Mouse (Mus musculus): ENCODE measurements around the gene Lzic. TPM values are rescaled to one million over a fixed set of nuclear protein-coding genes. Genes with fewer than 3 reads are reported as not detected.

The Lzic gene
- polyA plus RNA-seq, 1 experiment from 2014 or later, result 27.2 TPM

DNA sequence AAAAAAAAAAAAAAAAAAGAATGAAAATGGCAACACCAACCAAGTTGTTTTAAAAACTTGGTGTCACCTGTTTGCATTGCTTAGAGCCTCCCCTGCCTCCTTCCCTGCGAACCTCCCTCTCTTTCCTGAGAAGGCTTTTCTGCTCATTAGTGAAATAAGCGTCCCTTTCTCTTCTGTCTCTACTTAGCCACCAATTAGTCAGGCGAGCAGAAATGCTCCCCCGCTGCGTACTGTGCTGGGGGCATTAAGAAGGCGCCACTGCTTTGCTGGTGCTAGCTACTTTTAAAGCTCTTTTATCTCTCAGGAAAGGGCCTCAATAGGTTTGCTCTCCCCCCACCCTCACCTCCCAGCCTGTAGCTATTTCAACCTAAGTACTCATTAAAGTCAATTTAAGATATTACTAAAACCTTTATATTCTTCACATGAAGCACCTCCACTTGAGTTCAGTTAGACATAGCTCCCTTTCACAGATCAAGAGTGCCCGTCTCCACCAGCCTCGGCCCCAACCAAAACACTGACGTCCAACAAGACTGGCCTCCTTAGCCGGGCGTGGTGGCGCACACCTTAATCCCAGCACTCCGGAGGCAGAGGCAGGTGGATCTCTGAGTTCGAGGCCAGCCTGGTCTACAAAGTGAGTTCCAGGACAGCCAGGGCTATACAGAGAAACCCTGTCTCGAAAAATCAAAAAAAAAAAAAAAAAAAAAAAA is 20.4 kb downstream of the Lzic start:
- in situ Hi-C loops (cut with MboI; ENCODE audit: low pct_unique_long_range_greater_than_20kb), result no loop called here
- POLR2A ChIA-PET, result no interaction called here
- ATAC-seq, result no peak

DNA sequence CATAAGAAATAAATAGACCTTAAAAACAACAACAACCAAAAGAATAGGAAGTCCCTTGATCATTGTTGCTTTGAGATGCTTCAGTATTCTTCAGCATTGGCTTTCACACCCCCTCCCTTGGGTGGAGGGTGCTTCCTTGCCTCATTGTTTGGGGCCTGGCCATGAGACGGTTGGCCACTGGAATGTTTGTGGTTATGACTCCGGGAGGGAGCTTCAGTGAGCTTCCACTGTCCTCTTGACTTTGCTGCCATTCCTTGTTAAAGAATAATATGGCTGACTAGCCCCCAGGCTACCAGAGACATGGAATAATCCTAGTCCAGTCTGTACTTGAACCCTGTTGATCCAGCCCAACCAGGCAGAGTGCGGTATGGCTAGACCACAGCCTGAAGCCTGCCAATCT is 21.9 kb downstream of the Lzic start:
- no peaks in the 10 kb centered on the region for H3K27me3 ChIP-seq
- POLR2A ChIA-PET, result interaction anchor here (0.6 kb wide), 1 partner anchor 9 kb away, joined by 3 read pairs; no protein-coding TSS in a partner anchor
- DNase-seq (ENCODE audit: low read depth, low spot score) (peak; percentile 73), ATAC-seq (peak; percentile 79)
- no peak for TF ChIP-seq CTCF (IDR thresholded peaks at IDR 0.05)
- CTCF ChIA-PET, result interaction anchor here (2.6 kb wide), 1 partner anchor 36 kb away, joined by 7 read pairs; no protein-coding TSS in a partner anchor
- in situ Hi-C loops (cut with MboI; ENCODE audit: low pct_unique_long_range_greater_than_20kb), result no loop called here

More for the DNA sequence above, 20.4 kb downstream of the Lzic start:
- CTCF ChIA-PET, result interaction anchor here (2.6 kb wide), 1 partner anchor 38 kb away, joined by 7 read pairs; no protein-coding TSS in a partner anchor
- no peak for TF ChIP-seq CTCF (IDR thresholded peaks at IDR 0.05)
- no peaks in the 10 kb centered on the region for H3K27me3 ChIP-seq
- DNase-seq (ENCODE audit: low read depth, low spot score), result no peak

DNA sequence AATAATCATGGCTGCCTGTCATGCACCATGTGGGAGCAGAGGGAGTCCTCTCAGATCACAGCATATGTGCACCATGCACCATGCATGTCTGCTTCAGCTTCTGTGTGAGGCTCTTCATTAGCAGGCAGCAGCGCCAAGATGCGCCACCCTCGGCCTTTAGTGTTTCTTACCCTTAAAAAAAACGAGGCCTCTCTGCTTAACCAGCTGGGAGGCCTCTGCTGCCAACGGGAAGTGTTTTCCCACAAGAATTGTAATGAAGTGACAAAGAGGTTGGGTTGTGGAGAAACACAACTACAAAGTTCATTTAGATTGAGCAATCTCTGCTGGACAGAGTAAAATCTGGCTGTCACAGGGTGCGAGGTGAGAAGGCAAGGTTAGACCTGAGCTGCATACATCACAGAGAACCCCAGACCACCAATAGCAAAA is 26.2 kb downstream of the Lzic start:
- no peak for ATAC-seq
- in situ Hi-C loops (cut with MboI; ENCODE audit: low pct_unique_long_range_greater_than_20kb), result no loop called here
- DNase-seq (ENCODE audit: low read depth, low spot score), result no peak
- ChIA-PET CTCF (interaction anchor here (1.0 to 1.6 kb wide), 2 partner anchors 11 to 30 kb away, joined by 3 to 4 read pairs; no protein-coding TSS in a partner anchor), POLR2A (no interaction called here)
- TF ChIP-seq CTCF (IDR thresholded peaks at IDR 0.05), result no peak
- H3K27me3 ChIP-seq, result no peaks in the 10 kb centered on the region

DNA sequence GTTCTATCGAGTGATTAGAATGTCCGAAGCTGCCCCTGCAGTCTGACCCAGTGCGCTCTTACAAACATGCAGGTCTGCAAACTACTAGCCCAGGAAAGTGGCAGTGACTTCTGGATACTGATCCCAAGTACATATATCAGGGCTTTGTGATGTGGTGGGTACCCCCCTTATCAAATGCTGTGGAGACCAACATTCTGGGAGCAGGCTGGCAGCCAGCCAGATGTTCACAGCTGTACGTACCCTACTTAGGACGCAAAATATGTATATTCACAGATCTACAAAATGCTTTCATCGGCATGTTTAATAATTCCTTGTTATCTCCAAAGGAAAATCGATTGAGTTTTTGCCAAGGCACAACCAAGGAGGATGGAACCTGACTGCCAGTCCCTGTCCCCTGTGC is 27.0 kb downstream of the Lzic start:
- DNase-seq (ENCODE audit: low read depth, low spot score), result no peak
- no peaks in the 10 kb centered on the region for H3K27me3 ChIP-seq
- no peak for ATAC-seq
- in situ Hi-C loops (cut with MboI; ENCODE audit: low pct_unique_long_range_greater_than_20kb), result no loop called here
- no peak for TF ChIP-seq CTCF (IDR thresholded peaks at IDR 0.05)
- ChIA-PET CTCF (no interaction called here), POLR2A (no interaction called here)

DNA sequence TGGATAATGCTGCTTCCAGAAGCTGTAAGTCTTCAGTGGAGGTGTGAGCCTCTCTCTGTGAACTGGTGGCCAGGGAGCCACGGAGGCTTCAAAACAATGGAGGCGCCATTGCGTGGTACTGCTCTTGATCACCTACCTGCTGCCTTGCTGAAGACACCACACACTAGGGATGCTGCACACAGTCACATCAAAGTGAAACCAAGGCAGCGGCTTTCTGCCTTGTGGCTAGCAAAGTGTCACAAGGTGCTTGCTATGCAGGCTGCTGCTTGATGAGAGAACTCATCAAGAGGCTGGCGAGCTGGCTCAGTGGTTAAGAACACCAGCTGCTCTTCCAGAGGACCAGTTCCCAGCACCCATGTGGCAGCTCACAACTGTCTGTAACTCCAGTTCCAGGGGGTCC is 30.7 kb downstream of the Lzic start:
- no peaks in the 10 kb centered on the region for H3K27me3 ChIP-seq
- POLR2A ChIA-PET, result interaction anchor here (0.6 kb wide), 1 partner anchor 20 kb away, joined by 3 read pairs; no protein-coding TSS in a partner anchor
- CTCF ChIA-PET, result no interaction called here
- in situ Hi-C loops (cut with MboI; ENCODE audit: low pct_unique_long_range_greater_than_20kb), result no loop called here
- ATAC-seq (no peak), DNase-seq (ENCODE audit: low read depth, low spot score) (no peak)
- TF ChIP-seq CTCF (IDR thresholded peaks at IDR 0.05), result no peak

DNA sequence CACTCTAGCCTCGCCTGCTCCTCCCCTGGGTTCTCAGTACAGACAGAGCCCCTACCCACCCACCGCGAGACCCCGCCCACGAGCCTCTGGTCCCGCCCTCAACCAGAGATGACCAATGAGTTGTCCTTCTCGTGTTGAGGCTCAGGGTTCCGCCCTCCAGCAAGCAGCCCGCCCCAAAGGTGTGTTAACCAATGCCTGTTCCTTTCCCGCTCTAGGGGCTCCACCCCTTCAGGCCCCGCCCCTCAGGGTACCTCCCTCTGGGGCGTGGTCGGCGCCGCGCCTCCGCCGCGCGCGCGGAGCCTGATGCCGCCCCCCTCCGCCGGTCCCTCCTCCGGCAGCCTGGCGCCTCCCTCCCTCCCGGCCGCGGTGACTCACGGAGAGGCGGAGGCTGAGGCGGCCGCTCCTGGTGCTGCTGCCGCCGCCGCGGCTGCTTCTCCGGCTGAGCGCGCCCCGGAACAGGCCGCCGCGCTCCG is 32.9 kb downstream of the Lzic start, which contains the start of gene Ctnnbip1:
Gene Ctnnbip1, plus strand, starts transcription at position 369 of the 473 bp plus-strand sequence.
- ATAC-seq (peak; percentile 95), DNase-seq (ENCODE audit: low read depth, low spot score) (peak; percentile 81)
- no peak for TF ChIP-seq CTCF (IDR thresholded peaks at IDR 0.05)
- ChIA-PET CTCF (no interaction called here), POLR2A (no interaction called here)
- in situ Hi-C loops (cut with MboI; ENCODE audit: low pct_unique_long_range_greater_than_20kb), result no loop called here
- no peaks in the 10 kb centered on the region for H3K27me3 ChIP-seq

DNA sequence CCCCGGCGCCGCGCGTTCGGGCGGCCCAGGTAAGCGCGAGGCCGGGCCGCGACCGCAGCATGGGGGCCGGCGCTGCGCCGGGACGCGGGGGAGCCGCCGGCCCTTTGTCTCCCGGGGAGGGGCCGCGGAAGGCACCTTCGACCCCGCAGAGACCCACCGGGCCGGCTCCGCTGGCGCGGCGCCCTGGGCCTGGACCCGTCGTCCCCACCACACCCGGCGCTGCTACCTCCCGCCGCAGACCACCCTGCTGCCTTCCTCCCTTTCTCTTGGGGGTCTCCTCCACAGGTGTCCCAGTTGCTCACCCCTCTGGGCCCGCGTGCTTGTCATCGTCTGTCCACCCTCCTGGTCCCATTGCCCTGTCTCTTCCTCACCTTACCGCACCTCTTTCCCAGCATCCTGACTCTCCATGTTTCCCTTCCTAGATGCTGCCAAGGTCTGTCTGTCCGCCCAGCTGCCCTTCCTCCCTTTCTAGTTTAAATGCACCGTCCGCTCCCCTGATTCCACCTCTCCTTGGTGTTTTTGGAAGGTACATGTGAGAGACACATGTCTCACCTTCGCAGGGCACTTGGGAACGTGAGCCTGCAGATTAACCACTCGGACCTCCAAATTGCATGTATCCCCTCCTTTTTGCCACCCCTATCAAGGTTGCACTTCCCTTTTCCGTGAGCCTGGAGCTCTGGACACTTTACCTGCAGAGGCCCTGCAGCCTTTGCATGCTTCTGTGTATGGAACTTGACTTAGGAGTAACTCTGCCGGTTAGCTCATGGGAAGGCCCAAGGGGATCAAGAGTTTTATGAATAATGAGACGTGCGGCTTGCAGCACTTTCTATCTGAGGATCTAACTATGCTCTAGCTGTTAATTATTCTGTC is 33.6 kb downstream of the Lzic start:
- ChIA-PET POLR2A (no interaction called here), CTCF (no interaction called here)
- ATAC-seq, result no peak
- no peak for DNase-seq (ENCODE audit: low read depth, low spot score)
- in situ Hi-C loops (cut with MboI; ENCODE audit: low pct_unique_long_range_greater_than_20kb), result no loop called here
- no peaks in the 10 kb centered on the region for H3K27me3 ChIP-seq
- no peak for TF ChIP-seq CTCF (IDR thresholded peaks at IDR 0.05)

DNA sequence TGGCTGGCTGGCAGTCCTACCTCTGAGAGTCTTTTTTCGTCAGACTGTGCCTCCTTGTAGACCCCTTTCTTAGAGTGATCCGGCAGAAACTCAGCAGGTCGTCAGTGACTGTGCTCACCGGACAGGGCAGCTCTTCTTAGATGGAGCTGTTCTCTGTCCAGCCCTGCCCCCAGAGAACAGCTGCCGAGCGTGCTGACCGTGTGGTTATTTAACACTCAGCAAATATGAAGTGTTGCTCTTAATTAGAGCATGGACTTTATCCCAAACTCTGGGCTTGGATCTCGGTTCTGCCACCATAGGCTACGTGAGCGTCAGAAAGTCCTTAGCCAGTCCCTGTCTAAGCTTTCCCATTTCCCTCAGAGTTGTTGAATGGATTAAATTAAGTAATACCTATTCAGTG is 36.2 kb downstream of the Lzic start:
- in situ Hi-C loops (cut with MboI; ENCODE audit: low pct_unique_long_range_greater_than_20kb), result no loop called here
- CTCF ChIA-PET, result interaction anchor here (0.8 kb wide), 1 partner anchor 9 kb away, joined by 3 read pairs; no protein-coding TSS in a partner anchor

DNA sequence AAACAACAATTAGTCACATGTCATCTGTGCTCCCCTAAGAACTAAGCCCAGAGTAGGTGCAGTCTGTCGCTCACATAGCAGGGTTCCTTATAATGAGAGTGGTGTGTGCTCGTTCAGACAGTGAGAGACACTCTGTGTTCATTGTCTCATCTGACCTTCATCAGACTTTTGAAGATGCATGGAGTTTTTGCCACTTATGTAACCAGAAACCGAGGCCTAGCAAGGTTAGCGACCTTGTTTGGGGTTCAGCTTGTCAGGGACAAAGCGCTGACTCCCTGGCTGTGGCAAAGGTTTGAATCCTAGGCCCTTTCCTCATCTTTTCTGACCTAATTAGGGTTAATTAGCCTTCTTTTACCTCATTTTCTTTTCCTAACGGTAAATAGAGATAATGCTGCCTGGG is 38.9 kb downstream of the Lzic start:
- ChIA-PET POLR2A (no interaction called here), CTCF (no interaction called here)
- DNase-seq (ENCODE audit: low read depth, low spot score), result no peak
- no peak for TF ChIP-seq CTCF (IDR thresholded peaks at IDR 0.05)
- no peaks in the 10 kb centered on the region for H3K27me3 ChIP-seq
- ATAC-seq, result no peak
- in situ Hi-C loops (cut with MboI; ENCODE audit: low pct_unique_long_range_greater_than_20kb), result no loop called here

More for the DNA sequence above, 36.2 kb downstream of the Lzic start:
- POLR2A ChIA-PET, result no interaction called here
- no peaks in the 10 kb centered on the region for H3K27me3 ChIP-seq
- DNase-seq (ENCODE audit: low read depth, low spot score) (no peak), ATAC-seq (no peak)
- no peak for TF ChIP-seq CTCF (IDR thresholded peaks at IDR 0.05)

DNA sequence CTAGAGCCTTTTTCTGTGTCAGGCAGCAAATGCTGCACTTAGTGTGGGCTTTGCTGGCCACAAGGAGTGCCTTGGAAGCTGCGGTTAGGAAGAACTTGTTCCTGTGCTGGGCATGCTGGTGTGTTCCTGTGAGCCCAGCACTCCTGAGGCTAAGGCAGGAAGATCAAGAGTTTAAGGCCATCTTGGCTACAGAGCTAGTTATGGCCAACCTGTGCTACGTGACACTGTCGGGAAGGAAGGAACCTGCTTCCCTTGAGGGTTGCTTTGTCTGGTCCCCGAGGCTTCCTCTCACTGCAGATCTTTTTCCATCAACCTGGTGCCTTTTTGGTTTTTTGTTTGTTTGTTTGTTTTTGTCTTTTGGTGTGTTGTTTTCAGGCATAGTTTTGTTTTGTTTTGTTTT is 40.1 kb downstream of the Lzic start:
- H3K27me3 ChIP-seq, result no peaks in the 10 kb centered on the region
- DNase-seq (ENCODE audit: low read depth, low spot score) (no peak), ATAC-seq (no peak)
- CTCF ChIA-PET, result interaction anchor here (0.6 kb wide), 1 partner anchor 137 kb away, joined by 3 read pairs; no protein-coding TSS in a partner anchor
- POLR2A ChIA-PET, result no interaction called here
- TF ChIP-seq CTCF (IDR thresholded peaks at IDR 0.05), result no peak
- in situ Hi-C loops (cut with MboI; ENCODE audit: low pct_unique_long_range_greater_than_20kb), result no loop called here

DNA sequence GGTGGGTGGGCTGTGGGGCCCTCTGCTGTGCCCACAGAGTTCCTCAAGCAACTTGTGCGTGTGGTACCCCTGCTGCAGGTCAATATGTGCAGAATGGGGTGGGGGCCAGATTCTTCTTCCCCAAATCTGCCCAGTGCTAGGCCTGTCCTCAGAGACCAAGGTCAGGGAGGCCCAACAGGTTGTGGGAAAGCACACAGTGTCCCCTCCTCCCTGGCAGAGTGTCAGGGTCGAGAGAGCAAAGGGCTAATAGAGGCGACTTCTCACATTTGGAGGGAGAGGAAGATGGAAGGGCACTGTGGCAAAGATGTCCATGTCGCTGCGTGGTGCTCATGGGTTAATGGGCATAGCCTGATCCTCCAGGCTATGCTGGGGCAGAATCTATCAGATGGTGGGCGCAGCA is 40.8 kb downstream of the Lzic start:
- in situ Hi-C loops (cut with MboI; ENCODE audit: low pct_unique_long_range_greater_than_20kb), result no loop called here
- TF ChIP-seq CTCF (IDR thresholded peaks at IDR 0.05), result no peak
- ChIA-PET CTCF (interaction anchor here (0.6 kb wide), 1 partner anchor 138 kb away, joined by 3 read pairs; no protein-coding TSS in a partner anchor), POLR2A (no interaction called here)
- H3K27me3 ChIP-seq, result no peaks in the 10 kb centered on the region
- ATAC-seq (no peak), DNase-seq (ENCODE audit: low read depth, low spot score) (no peak)

Measured in Patski (cell line).